Mouse (Mus musculus) stomach, postnatal 0 days (tissue): ENCODE measurements around the gene Cdc42bpg.

Experiments
- CTCF ChIP-seq: IDR thresholded peaks from 2 replicates; pipeline ENCODE4 v1.5.1; 2016; ENCODE audit warnings: antibody characterized with exemption, low read depth, mild to moderate bottlenecking, moderate library complexity
- EP300 ChIP-seq: optimal IDR thresholded peaks from 2 replicates; pipeline ENCODE3; 2016; ENCODE audit warnings: antibody characterized with exemption

DNA sequence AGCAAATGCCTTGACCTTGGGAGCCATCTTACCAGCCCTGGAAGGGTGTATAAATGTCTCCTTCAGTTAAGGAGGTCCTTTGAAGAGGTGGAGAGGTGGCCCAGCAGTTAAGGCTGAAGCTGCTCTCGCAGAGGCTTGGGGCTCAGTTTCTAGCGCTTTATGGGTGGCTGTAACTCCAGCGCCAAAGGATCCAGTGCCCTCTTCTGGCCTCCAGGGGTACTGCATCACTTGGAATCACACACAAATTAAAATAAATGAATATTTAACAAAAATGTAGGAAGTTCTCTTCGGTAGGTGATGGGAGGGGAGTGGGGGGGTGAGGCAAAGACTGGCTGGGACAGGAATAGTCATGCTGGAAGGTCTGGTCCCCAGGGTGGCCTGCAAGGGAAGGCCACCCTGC lies 45.3 kb upstream of the Cdc42bpg start:
- peak; percentile 60 for TF ChIP-seq CTCF
- no peak for TF ChIP-seq EP300
